Comparison of ENCODE assay signal across 1 mouse cellular context in genomic region chr2:32775359-32776074, GRCm38 (mm10).
TF ChIP-seq lines count a peak whose summit lies in the region.

Gene Ttc16, minus strand, starts transcription at chr2:32775633.
Gene Ptrh1, plus strand, starts transcription at chr2:32775786.

TF ChIP-seq in CH12.LX, 34 proteins besides CTCF, POLR2A, EP300 and RAD21 (continued from another document):
- peak; percentile 88 for TF ChIP-seq HCFC1 (IDR thresholded peaks at IDR 0.05; ENCODE audit: low read depth, low read length)
- no peak for TF ChIP-seq MEF2A (IDR thresholded peaks at IDR 0.05; ENCODE audit: borderline replicate concordance, low read depth, low read length)
- TF ChIP-seq USF1 (IDR thresholded peaks at IDR 0.05; ENCODE audit: low read depth, low read length): no peak
- peak; percentile 52 for TF ChIP-seq TCF12 (IDR thresholded peaks at IDR 0.05; ENCODE audit: low read depth, low read length)
- TF ChIP-seq ELF1 (IDR thresholded peaks at IDR 0.05; ENCODE audit: low read depth, low read length): peak; percentile 99
- TF ChIP-seq MAZ (IDR thresholded peaks at IDR 0.05; ENCODE audit: low read depth, low read length): no peak
- no peak for TF ChIP-seq ZMIZ1 (IDR thresholded peaks at IDR 0.05; ENCODE audit: low read depth, low read length)
- TF ChIP-seq USF2 (conservative IDR thresholded peaks at IDR 0.05; ENCODE audit: low read depth, low read length): no peak
- TF ChIP-seq MAX (IDR thresholded peaks at IDR 0.05; ENCODE audit: low read length): 0 out of 2 replicates have a peak, but pooled peaks have one; percentile 31
- no peak for TF ChIP-seq SMC3 (IDR thresholded peaks at IDR 0.05; ENCODE audit: low read depth, low read length)
- no peak for TF ChIP-seq POLR2AphosphoS2 (IDR thresholded peaks at IDR 0.05; ENCODE audit: low read depth, low read length)
- no peak for TF ChIP-seq JUN (IDR thresholded peaks at IDR 0.05; ENCODE audit: insufficient read depth, low read depth, low read length)
- TF ChIP-seq RCOR1 (conservative IDR thresholded peaks at IDR 0.05; ENCODE audit: low read depth, low read length): no peak
- TF ChIP-seq GABPA (IDR thresholded peaks at IDR 0.05; ENCODE audit: insufficient replicate concordance, low read depth, low read length): no peak
- TF ChIP-seq MAFK (IDR thresholded peaks at IDR 0.05; ENCODE audit: insufficient replicate concordance, low read length): no peak
- no peak; the same call in 1 of the 2 replicates for TF ChIP-seq TBP (conservative IDR thresholded peaks at IDR 0.05; ENCODE audit: low read depth, low read length)
- peak; percentile 72; the same call in 1 of the 2 replicates for TF ChIP-seq KAT2A (IDR thresholded peaks at IDR 0.05; ENCODE audit: insufficient replicate concordance, low read length)
- peak; percentile 43; the same call in 1 of the 2 replicates for TF ChIP-seq CHD2 (IDR thresholded peaks at IDR 0.05; ENCODE audit: low read length)
- TF ChIP-seq ZKSCAN1 (IDR thresholded peaks at IDR 0.05; ENCODE audit: borderline replicate concordance, low read depth, low read length): no peak
- no peak for TF ChIP-seq ETS1 (conservative IDR thresholded peaks at IDR 0.05; ENCODE audit: low read depth, low read length)
- no peak for TF ChIP-seq E2F4 (IDR thresholded peaks at IDR 0.05; ENCODE audit: insufficient replicate concordance, low read depth, low read length)
- peak; percentile 70 for TF ChIP-seq NRF1 (IDR thresholded peaks at IDR 0.05; ENCODE audit: low read depth, low read length)
- TF ChIP-seq CHD1 (IDR thresholded peaks at IDR 0.05; ENCODE audit: low read depth, low read length): no peak
- no peak for TF ChIP-seq ZC3H11A (IDR thresholded peaks at IDR 0.05; ENCODE audit: low read depth, low read length)
- no peak for TF ChIP-seq ZNF384 (IDR thresholded peaks at IDR 0.05; ENCODE audit: low read depth, low read length)
- no peak for TF ChIP-seq UBTF (IDR thresholded peaks at IDR 0.05; ENCODE audit: low read depth, low read length)
TF ChIP-seq in CH12.LX: peak in this region for 10.
